Mouse (Mus musculus) limb, embryonic 10.5 days (tissue): Measurements from ENCODE around the gene St3gal3. TPM values are rescaled to one million over a fixed set of nuclear protein-coding genes. Genes with fewer than 3 reads are reported as not detected.
A peak's percentile ranks its signal among the peaks of the same experiment; 100 is the strongest.

ENCODE experiments used
- DNase-seq: peaks from one replicate; pipeline ENCODE4 v3.0.0-alpha.2; 2017; ENCODE audit warnings: low spot score
- H3K27ac ChIP-seq: fragments of 300-500 bp; sonication (generic); 2 replicates; pipeline ENCODE4 v1.5.1; 2016; ENCODE audit warnings: mild to moderate bottlenecking
- H3K27me3 ChIP-seq: fragments of 300-500 bp; sonication (generic); 2 replicates; pipeline ENCODE4 v1.6.1; 2016; ENCODE audit warnings: low read depth, mild to moderate bottlenecking; ENCODE audit not compliant: poor library complexity, severe bottlenecking
- H3K36me3 ChIP-seq: fragments of 300-500 bp; sonication (generic); 2 replicates; pipeline ENCODE4 v1.6.1; 2016; ENCODE audit warnings: mild to moderate bottlenecking, moderate library complexity
- H3K4me1 ChIP-seq: fragments of 300-500 bp; sonication (generic); 2 replicates; pipeline ENCODE4 v1.6.1; 2016
- H3K4me3 ChIP-seq: fragments of 300-500 bp; sonication (generic); 2 replicates; pipeline ENCODE4 v1.5.1; 2016; ENCODE audit warnings: mild to moderate bottlenecking, moderate library complexity
- H3K9me3 ChIP-seq: fragments of 300-500 bp; sonication (generic); replicated peaks from 2 replicates; pipeline ENCODE4 v1.6.1; 2016; ENCODE audit warnings: mild to moderate bottlenecking
- whole genome bisulfite sequencing: fragments of 180-500 bp; shearing (Covaris S2); methylation state at CpG from one replicate; pipeline ENCODE4 v1.1.7; 2016; 5-methylcytosine and 5-hydroxymethylcytosine counted together
- polyA plus RNA-seq: library from polyadenylated mRNA; unstranded; fragments of >200 nt; fragmentation: Nextera tagmentation; extraction: Ambion mirVana; gene quantifications from 2 replicates; pipeline ENCODE4 v1.2.1, GENCODE M21; 2016

Gene St3gal3
- polyA plus RNA-seq, 1 experiment from 2014 or later = 7.2 TPM

- Histone ChIP-seq H3K4me3 (no peak overlapping the region), H3K9me3 (no peaks in the 10 kb centered on the region), H3K36me3 (peaks cover 7% of the 10 kb centered on the region; the same call in 1 of the 2 replicates), H3K27me3 (no peaks in the 10 kb centered on the region), H3K27ac (no peak overlapping the region), H3K4me1 (peaks cover 36% of the 10 kb centered on the region)
- no peak for DNase-seq
- 90% methylated on average over 5 of the region's 5 CpGs for WGBS
Measured at GRCm38 (mm10) chr4:118019218-118019617, 115.5 kb downstream of the St3gal3 start.

- Histone ChIP-seq H3K27ac (peak overlapping the region; percentile 21), H3K9me3 (no peaks in the 10 kb centered on the region), H3K27me3 (no peaks in the 10 kb centered on the region), H3K4me1 (peaks cover 36% of the 10 kb centered on the region), H3K4me3 (no peak overlapping the region), H3K36me3 (peaks cover 7% of the 10 kb centered on the region; the same call in 1 of the 2 replicates)
- WGBS = 75% methylated on average over 16 of the region's 16 CpGs
- DNase-seq = peak; percentile 50
Measured at GRCm38 (mm10) chr4:118017021-118017805, 117.5 kb downstream of the St3gal3 start.

- H3K27ac ChIP-seq = no peak overlapping the region
- H3K4me1 ChIP-seq = peaks cover 36% of the 10 kb centered on the region
- H3K27me3 ChIP-seq = no peaks in the 10 kb centered on the region
- no peaks in the 10 kb centered on the region for H3K9me3 ChIP-seq
- no peak for DNase-seq
- H3K4me3 ChIP-seq = no peak overlapping the region
- peaks cover 7% of the 10 kb centered on the region; the same call in 1 of the 2 replicates for H3K36me3 ChIP-seq
- 86% methylated on average over 10 of the region's 10 CpGs for WGBS
Measured at GRCm38 (mm10) chr4:118016323-118016911, 118.3 kb downstream of the St3gal3 start.

- H3K27ac ChIP-seq = peak overlapping the region; percentile 36; the same call in 1 of the 2 replicates
- H3K9me3 ChIP-seq = no peaks in the 10 kb centered on the region
- H3K36me3 ChIP-seq = peaks cover 7% of the 10 kb centered on the region; the same call in 1 of the 2 replicates
- 39% methylated on average over 6 of the region's 6 CpGs for WGBS
- H3K27me3 ChIP-seq = no peaks in the 10 kb centered on the region
- H3K4me3 ChIP-seq = no peak overlapping the region
- DNase-seq = no peak
- H3K4me1 ChIP-seq = peaks cover 36% of the 10 kb centered on the region
Measured at GRCm38 (mm10) chr4:118015636-118016035, 119.1 kb downstream of the St3gal3 start.

- peaks cover 36% of the 10 kb centered on the region for H3K4me1 ChIP-seq
- no peak overlapping the region for H3K4me3 ChIP-seq
- 0 out of 2 replicates have a peak overlapping the region, but pooled peaks have one; percentile 36 for H3K27ac ChIP-seq
Measured at GRCm38 (mm10) chr4:118015126-118015525, 119.6 kb downstream of the St3gal3 start.

GRCm38 (mm10) chr4:118010661-118011173 lies 124.0 kb downstream of the St3gal3 start:
- peaks cover 13% of the 10 kb centered on the region for H3K4me1 ChIP-seq
- H3K36me3 ChIP-seq = peaks cover 11% of the 10 kb centered on the region
- WGBS = 87% methylated on average over 9 of the region's 9 CpGs
- no peak overlapping the region for H3K4me3 ChIP-seq
- H3K9me3 ChIP-seq = no peaks in the 10 kb centered on the region
- H3K27ac ChIP-seq = no peak overlapping the region
- DNase-seq = no peak
- no peaks in the 10 kb centered on the region for H3K27me3 ChIP-seq

More at GRCm38 (mm10) chr4:118015126-118015525, 119.6 kb downstream of the St3gal3 start:
- Histone ChIP-seq H3K27me3 (no peaks in the 10 kb centered on the region), H3K36me3 (peaks cover 7% of the 10 kb centered on the region; the same call in 1 of the 2 replicates), H3K9me3 (no peaks in the 10 kb centered on the region)
- 93% methylated on average over 11 of the region's 11 CpGs for WGBS
- no peak for DNase-seq

GRCm38 (mm10) chr4:118008433-118009033 lies 126.2 kb downstream of the St3gal3 start:
- DNase-seq = no peak
- H3K36me3 ChIP-seq = peaks cover 6% of the 10 kb centered on the region; the same call in 1 of the 2 replicates
- H3K27me3 ChIP-seq = no peaks in the 10 kb centered on the region
- H3K9me3 ChIP-seq = no peaks in the 10 kb centered on the region
- H3K4me3 ChIP-seq = no peak overlapping the region
- WGBS = 79% methylated on average over 6 of the region's 6 CpGs
- H3K4me1 ChIP-seq = no peaks in the 10 kb centered on the region
- H3K27ac ChIP-seq = no peak overlapping the region

- Histone ChIP-seq H3K27ac (peak overlapping the region; percentile 75), H3K36me3 (peaks cover 7% of the 10 kb centered on the region)
Measured at GRCm38 (mm10) chr4:118001355-118001754, 133.4 kb downstream of the St3gal3 start.

GRCm38 (mm10) chr4:118000605-118001208 lies 134.0 kb downstream of the St3gal3 start:
- H3K4me1 ChIP-seq = peaks cover 49% of the 10 kb centered on the region
- H3K4me3 ChIP-seq = no peak overlapping the region
- WGBS = 24% methylated on average over 10 of the region's 10 CpGs
- H3K27me3 ChIP-seq = no peaks in the 10 kb centered on the region; the same call in 1 of the 2 replicates
- peaks cover 2% of the 10 kb centered on the region; the same call in 1 of the 2 replicates for H3K36me3 ChIP-seq
- peak; percentile 72 for DNase-seq
- peak overlapping the region; percentile 75 for H3K27ac ChIP-seq
- H3K9me3 ChIP-seq = no peaks in the 10 kb centered on the region

More at GRCm38 (mm10) chr4:118001355-118001754, 133.4 kb downstream of the St3gal3 start:
- Histone ChIP-seq H3K9me3 (no peaks in the 10 kb centered on the region), H3K4me3 (no peak overlapping the region), H3K27me3 (no peaks in the 10 kb centered on the region; the same call in 1 of the 2 replicates), H3K4me1 (peaks cover 46% of the 10 kb centered on the region)
- WGBS = 76% methylated on average over 10 of the region's 10 CpGs
- no peak for DNase-seq

GRCm38 (mm10) chr4:117999951-118000350 lies 134.8 kb downstream of the St3gal3 start:
- H3K36me3 ChIP-seq = peaks cover 2% of the 10 kb centered on the region; the same call in 1 of the 2 replicates
- H3K4me3 ChIP-seq = no peak overlapping the region
- peaks cover 50% of the 10 kb centered on the region for H3K4me1 ChIP-seq
- no peaks in the 10 kb centered on the region for H3K9me3 ChIP-seq
- WGBS = 57% methylated on average over 7 of the region's 7 CpGs
- H3K27me3 ChIP-seq = no peaks in the 10 kb centered on the region; the same call in 1 of the 2 replicates
- H3K27ac ChIP-seq = peak overlapping the region; percentile 75
- no peak for DNase-seq

GRCm38 (mm10) chr4:117997381-117998269 lies 137.1 kb downstream of the St3gal3 start:
- 13% methylated on average over 20 of the region's 20 CpGs for WGBS
- no peaks in the 10 kb centered on the region; the same call in 1 of the 2 replicates for H3K27me3 ChIP-seq
- peak overlapping the region; percentile 17; the same call in 1 of the 2 replicates for H3K27ac ChIP-seq
- DNase-seq = peak; percentile 64
- H3K9me3 ChIP-seq = no peaks in the 10 kb centered on the region
- no peak overlapping the region for H3K4me3 ChIP-seq
- H3K4me1 ChIP-seq = peaks cover 51% of the 10 kb centered on the region
- peaks cover 2% of the 10 kb centered on the region; the same call in 1 of the 2 replicates for H3K36me3 ChIP-seq
